Mouse (Mus musculus) lung, adult 18-20 months (tissue): ENCODE results near the gene 4930518I15Rik.
"Not testable (repeated sequence)": the region's sequence is repeated elsewhere in the genome, so short reads cannot be mapped to it uniquely, and the experiment has no call there.

ENCODE experiments used
- DNase-seq, 2 experiments: peaks; one replicate each; pipeline ENCODE4 v3.0.0; 2022; ENCODE audit warnings: mixed read lengths in 2 of 2

The 4930518I15Rik gene

GRCm38 (mm10) chr2:156857835-156858234, at the start of gene 4930518I15Rik:
TSS of gene 4930518I15Rik (minus strand) at chr2:156857946.
- DNase-seq, result no peak

- DNase-seq, result not testable (repeated sequence)
Observed at GRCm38 (mm10) chr2:156905931-156906330, 48.2 kb upstream of the 4930518I15Rik start.

- peak; percentile 37 to 57 for DNase-seq
Observed at GRCm38 (mm10) chr2:156904976-156905717, 47.4 kb upstream of the 4930518I15Rik start.

GRCm38 (mm10) chr2:156903367-156903766, 45.6 kb upstream of the 4930518I15Rik start:
- no peak for DNase-seq

GRCm38 (mm10) chr2:156902411-156902810, 44.7 kb upstream of the 4930518I15Rik start:
- DNase-seq, result not testable (repeated sequence)

- no peak for DNase-seq
Observed at GRCm38 (mm10) chr2:156901883-156902282, 44.1 kb upstream of the 4930518I15Rik start.

GRCm38 (mm10) chr2:156901344-156901743, 43.6 kb upstream of the 4930518I15Rik start:
- no peak for DNase-seq

GRCm38 (mm10) chr2:156899184-156899583, 41.4 kb upstream of the 4930518I15Rik start:
- no peak for DNase-seq

GRCm38 (mm10) chr2:156898374-156898773, 40.6 kb upstream of the 4930518I15Rik start:
- DNase-seq, result no peak

GRCm38 (mm10) chr2:156897034-156897433, 39.3 kb upstream of the 4930518I15Rik start:
- no peak for DNase-seq

GRCm38 (mm10) chr2:156896384-156896914, 38.7 kb upstream of the 4930518I15Rik start:
- no peak for DNase-seq

- no peak for DNase-seq
Observed at GRCm38 (mm10) chr2:156894496-156895265, 36.9 kb upstream of the 4930518I15Rik start.

GRCm38 (mm10) chr2:156892821-156893220, 35.1 kb upstream of the 4930518I15Rik start:
- DNase-seq, result no peak

GRCm38 (mm10) chr2:156892240-156892639, 34.5 kb upstream of the 4930518I15Rik start:
- no peak for DNase-seq

- DNase-seq, result no peak
Observed at GRCm38 (mm10) chr2:156888490-156888889, 30.7 kb upstream of the 4930518I15Rik start.

GRCm38 (mm10) chr2:156887017-156887416, 29.3 kb upstream of the 4930518I15Rik start, which contains the start of gene Sla2:
TSS of gene Sla2 (minus strand) at chr2:156887192.
- DNase-seq, result peak in 1 of 2 experiments; percentile 21

- no peak for DNase-seq
Observed at GRCm38 (mm10) chr2:156886084-156886631, 28.4 kb upstream of the 4930518I15Rik start.

- not testable (repeated sequence) for DNase-seq
Observed at GRCm38 (mm10) chr2:156885666-156886065, 27.9 kb upstream of the 4930518I15Rik start.

GRCm38 (mm10) chr2:156884396-156885211, 26.9 kb upstream of the 4930518I15Rik start:
- no peak for DNase-seq

- no peak for DNase-seq
Observed at GRCm38 (mm10) chr2:156882431-156883001, 24.8 kb upstream of the 4930518I15Rik start.

GRCm38 (mm10) chr2:156879541-156879940, 21.8 kb upstream of the 4930518I15Rik start:
- no peak for DNase-seq

- DNase-seq, result peak; percentile 32 to 37
Observed at GRCm38 (mm10) chr2:156877726-156878125, 20.0 kb upstream of the 4930518I15Rik start.
